Mouse (Mus musculus): ENCODE results near the gene Irak1bp1.
A peak's percentile ranks its signal among the peaks of the same experiment; 100 is the strongest.

Irak1bp1 gene

DNA sequence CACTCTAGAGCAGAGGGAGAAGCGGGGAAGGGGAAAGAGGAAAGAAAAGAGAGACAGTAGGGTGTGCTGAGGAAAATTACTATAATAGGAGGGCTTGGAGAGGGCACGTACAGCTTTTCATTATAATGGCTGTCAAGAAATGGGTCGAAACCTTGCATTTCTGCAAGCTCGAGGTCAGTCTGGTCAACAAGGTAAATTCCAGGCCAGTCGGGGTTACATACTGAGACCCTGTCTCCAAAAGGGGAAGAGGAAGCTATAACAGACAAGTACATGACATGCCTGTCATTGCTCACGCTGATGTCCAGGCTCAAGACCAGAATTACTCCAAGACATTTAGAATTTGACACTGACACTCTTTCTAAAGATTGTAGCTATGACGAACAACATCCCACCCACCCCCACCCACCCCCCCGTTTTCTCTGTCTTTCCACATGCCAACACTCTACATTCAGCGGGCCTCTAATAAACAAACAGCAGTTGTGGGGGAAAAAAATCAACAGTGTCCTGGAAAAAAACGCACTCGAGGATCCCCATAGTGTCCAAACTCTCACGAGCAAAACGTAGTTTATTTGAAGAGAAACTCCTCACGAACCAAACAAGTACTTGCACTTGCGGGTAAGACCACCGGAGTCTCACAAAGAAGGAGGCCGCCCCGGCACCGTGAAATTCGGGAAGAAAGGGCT, at the start of gene Irak1bp1:
TSS of gene Irak1bp1 (plus strand) at position 534 of the 683 bp plus-strand sequence.
- no peak for DNase-seq

- DNase-seq = no peak
These were observed 41.0 kb upstream of the Irak1bp1 start for GRCm38 (mm10) chr9:82788375-82788774.

DNA sequence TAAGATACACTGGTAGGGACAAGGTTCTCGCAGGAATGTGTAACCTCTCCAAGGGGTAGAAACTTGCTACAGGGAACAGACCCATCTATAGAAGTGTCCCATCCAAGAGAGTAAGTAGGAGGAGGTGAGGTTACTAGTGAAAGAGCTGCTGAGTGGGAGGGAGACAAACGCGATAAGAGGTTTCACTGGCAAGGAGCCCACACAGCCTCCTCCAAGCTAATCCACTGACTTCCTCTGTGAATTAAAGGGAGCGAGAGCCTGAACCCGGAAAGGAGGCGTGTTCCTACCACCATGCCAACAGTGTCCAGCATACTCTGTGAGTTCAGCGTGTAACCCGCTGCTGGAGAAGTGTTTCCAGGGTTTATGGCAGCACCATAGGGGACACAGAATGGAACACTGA, 29.0 kb upstream of the Irak1bp1 start:
- DNase-seq = no peak

GRCm38 (mm10) chr9:82807129-82807528, 22.2 kb upstream of the Irak1bp1 start:
- no peak for DNase-seq

GRCm38 (mm10) chr9:82807635-82808034, 21.7 kb upstream of the Irak1bp1 start:
- DNase-seq = no peak

DNA sequence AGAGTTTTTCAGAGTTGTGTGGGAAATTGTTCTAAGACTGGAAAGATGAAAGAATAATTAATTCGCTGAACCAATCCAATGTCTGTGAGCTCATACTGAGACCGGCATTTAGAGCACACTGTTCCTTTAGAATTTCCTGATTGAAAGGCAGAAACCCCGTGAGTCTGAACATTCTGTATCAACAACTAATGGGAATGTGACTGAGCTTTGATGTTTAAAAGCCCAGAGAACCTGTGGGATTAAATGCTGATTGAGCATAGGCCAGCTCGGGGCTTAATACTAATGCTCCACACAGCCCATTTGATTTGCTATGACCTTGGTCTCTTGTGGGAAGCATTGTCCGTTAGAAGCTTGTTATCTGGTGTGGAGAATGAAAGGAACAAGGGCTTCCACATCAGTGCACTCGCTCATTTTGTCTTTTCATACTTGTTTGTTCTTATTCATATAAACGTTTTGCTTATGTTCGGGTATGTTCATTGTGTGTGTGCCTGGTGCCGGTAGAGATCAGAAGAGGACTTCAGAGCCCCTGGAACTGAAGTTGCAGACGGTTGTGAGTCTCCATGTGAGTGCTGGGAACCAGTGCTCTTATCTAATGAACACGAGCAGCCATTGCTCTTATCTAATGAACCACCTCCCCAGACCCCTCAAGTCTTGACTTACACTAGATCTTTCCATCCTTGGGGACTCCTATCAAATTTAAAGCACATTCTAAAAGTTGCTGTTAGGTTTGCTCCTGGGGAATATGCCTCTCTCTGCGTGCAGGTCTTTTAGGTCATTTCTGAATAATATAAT, 17.0 kb upstream of the Irak1bp1 start:
- DNase-seq = no peak

GRCm38 (mm10) chr9:82814536-82814935, 14.8 kb upstream of the Irak1bp1 start:
- DNase-seq = peak; percentile 38

GRCm38 (mm10) chr9:82815257-82815785, 14.0 kb upstream of the Irak1bp1 start:
- DNase-seq = no peak

- DNase-seq = no peak
These were observed 2.9 kb upstream of the Irak1bp1 start for GRCm38 (mm10) chr9:82826426-82826825.

DNA sequence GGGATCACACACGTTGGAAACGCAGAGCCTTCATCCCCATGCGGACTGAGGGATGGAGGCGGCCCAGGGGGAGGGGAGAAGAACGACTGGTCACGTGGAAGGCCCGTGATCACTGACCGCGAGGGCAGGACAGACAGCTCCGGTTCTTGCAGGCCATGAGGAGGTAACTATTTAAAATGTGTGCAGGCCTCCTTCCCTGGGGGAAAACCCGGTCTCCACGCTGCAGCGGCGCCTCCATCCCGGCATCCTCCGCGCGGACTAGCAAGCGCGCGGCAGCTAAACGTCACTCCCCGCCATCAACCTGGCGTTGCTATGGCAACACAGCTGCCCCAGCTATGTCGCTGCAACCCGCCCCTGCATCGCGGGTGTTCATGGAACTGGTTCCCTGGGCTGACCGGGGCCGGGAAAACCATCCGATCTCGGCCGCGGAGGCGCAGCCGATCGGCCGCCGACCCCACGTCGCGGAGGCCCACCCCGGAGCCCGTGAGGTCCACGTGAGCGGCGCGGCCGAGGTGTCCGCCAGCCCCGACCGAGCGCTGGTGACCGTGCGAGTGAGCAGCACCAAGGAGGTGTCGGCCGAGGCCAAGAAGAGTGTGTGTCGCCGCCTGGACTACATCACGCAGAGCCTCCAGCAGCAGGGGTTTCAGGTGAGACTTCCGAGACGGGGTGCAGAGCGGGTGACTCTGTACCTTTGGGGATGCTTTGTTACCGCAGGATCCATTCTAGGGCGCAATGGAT, 522 bp downstream of the Irak1bp1 start:
- DNase-seq = peak; percentile 90

- DNase-seq = no peak
These were observed 2.6 kb downstream of the Irak1bp1 start for GRCm38 (mm10) chr9:82831891-82832290.

DNA sequence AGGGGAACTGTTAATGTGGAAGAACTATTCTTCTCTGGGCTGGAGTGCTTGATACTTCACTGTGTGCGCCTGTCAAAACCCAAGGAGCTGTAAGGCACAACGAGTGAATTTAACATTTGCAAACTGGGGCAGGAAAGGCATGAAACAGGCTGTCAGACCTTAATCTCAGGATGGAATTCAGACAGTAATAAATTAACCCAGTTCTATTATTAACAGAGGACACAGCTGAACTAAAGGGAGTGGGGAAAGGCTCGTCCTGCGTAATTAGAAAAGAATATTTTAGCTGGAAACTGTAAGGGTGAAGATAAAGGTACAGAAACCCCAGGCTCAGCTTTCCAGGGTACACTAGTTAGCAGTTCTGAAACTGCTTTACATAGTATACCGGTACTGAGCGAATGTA, 6.6 kb downstream of the Irak1bp1 start:
- DNase-seq = peak; percentile 58

- no peak for DNase-seq
These were observed 13.3 kb downstream of the Irak1bp1 start for GRCm38 (mm10) chr9:82842671-82843070.

GRCm38 (mm10) chr9:82854040-82854439, 24.7 kb downstream of the Irak1bp1 start:
- no peak for DNase-seq

DNA sequence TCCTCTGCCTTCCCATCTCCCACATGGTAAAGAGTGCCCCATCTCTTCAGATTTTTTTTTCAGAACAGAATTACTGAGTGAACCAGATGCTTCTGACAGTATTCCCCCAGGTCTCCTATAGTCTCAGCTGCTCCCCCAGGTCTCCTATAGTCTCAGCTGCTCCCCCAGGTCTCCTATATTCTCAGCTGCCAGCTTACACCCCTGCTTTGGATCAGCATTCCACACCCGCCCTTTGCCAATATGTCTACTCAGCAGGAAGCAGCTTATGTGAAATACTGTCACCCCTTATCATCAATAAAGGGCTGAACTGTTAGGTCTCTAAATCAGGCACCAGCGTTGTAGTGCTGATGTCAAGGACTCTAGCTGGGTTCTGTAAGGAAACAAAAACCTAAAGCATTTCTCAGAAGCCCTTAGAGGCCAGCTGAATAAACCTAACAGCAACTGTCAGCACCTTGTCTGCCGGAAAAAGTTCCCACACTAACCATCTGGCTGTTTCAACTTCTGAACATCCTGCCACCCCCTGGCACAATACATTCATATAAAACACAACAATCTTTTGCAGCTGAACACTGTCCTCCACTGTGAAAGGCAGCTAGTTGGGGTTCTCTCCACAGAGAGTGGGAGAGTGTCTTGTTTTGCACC, 25.8 kb downstream of the Irak1bp1 start:
- DNase-seq = no peak

- no peak for DNase-seq
These were observed 26.9 kb downstream of the Irak1bp1 start for GRCm38 (mm10) chr9:82856241-82856640.

- DNase-seq = no peak
These were observed 31.5 kb downstream of the Irak1bp1 start for GRCm38 (mm10) chr9:82860805-82861204.

DNA sequence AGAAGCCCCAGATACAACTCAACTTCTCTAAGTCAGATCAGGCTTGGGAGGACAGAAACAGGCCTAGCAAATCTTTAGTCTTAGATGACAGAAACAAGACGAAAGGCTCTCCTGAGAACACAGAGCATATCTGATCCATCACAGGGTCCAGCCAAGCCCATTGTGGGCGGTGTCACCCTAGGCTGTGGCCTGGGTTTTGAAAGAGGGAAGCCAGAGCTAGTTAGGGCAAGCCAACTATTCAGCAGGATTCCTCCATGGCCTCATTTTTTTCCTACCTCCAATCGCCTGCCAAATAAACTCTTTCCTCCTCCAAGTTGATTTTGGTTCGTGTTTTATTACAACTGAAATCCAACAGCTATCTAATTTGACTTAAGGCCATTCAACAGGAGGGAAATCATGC, 32.0 kb downstream of the Irak1bp1 start:
- DNase-seq = no peak

GRCm38 (mm10) chr9:82861775-82862430, 32.6 kb downstream of the Irak1bp1 start:
- no peak for DNase-seq

GRCm38 (mm10) chr9:82866121-82866520, 36.8 kb downstream of the Irak1bp1 start:
- no peak for DNase-seq

DNA sequence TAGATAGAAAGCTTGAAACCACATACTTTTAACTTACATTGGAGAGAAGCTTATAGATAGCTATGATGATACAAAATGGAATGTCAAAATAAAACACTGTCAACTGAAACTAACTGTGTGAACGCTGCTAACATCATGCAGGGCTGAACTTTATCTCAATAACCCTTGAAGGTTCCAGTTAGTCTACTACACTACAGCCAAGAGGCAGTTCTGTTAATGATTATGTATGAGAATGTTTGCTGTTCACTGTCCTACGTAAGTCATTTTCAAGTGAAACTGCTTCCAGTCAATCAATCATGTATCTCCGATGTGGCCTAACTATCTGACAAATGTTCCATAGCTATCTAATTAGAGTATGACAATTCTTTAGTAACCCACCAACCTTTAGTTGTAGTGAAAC, 38.4 kb downstream of the Irak1bp1 start:
- DNase-seq = peak; percentile 46

DNA sequence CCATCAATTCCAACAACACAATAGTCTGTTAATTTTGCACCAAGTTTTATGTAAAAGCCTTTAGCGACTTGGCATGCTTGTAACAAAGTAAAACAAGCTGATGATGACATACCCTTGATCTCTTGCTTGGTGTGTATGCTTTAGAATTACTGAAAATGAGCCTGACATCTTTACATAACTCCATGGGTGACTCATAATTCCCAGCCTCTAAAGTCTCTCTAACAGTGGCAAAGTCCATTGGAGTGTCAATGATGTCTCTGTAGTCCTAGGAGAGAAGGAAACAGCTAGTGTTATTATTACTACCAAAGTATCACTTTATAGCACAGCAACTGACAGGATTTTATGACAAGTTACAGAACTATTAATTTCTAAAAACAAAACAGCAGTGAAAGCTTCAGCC, 47.7 kb downstream of the Irak1bp1 start:
- no peak for DNase-seq
